Mouse (Mus musculus): Measurements from ENCODE around the gene Rundc3a.

DNA sequence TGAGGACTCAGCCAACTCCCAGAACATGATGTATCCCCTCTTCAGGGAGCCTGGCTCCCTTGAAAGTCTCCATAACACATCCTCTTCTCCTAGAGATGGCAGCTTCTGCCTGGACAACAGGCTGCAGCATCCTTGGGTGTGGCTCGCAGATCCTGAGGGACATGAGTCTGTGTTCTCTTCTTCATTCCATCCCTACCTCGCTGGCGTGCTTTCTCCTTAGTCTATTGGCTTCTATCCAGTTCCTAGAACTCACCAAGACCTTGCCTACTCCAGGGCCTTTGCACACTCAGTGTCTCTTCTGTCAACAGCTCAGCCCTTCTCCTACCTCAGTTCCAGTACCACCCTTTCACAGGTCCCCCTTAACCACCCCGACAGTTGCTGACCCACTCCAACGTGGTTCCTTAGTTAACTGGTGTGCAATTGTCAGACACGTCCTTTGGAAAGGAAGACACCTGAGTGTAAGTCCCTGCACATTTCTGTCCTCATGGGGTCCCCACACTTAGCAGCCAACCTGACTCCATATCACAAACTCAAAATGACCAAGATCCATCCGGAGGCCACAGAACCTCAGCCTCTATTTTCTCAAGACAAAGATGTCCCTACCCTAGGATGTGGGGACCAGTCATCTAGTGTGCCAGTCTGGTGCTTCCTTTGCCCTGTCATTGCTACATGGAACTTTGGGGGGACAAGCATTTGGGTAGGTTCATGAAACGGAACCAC, 31.3 kb upstream of the Rundc3a start:
- TF ChIP-seq MAX (IDR thresholded peaks at IDR 0.05; ENCODE audit: low read depth) (no peak), POLR2A (IDR thresholded peaks at IDR 0.05; ENCODE audit: insufficient read length, low read depth) (no peak)

All from myocyte (in vitro differentiated cells).